Mouse (Mus musculus) E14TG2a.4 (cell line): ENCODE results near the gene Kcnab1.

Experiments used
- CTCF ChIP-seq: conservative IDR thresholded peaks from 2 replicates; pipeline ENCODE4 v1.5.1; 2014; ENCODE audit warnings: low read length
- NANOG ChIP-seq: IDR thresholded peaks from 2 replicates; pipeline ENCODE4 v1.6.1; 2014; ENCODE audit warnings: borderline replicate concordance, low read length, mixed read lengths
- POU5F1 ChIP-seq: IDR thresholded peaks from 2 replicates; pipeline ENCODE4 v1.6.1; 2014; ENCODE audit warnings: low read length, borderline replicate concordance

- no peak for TF ChIP-seq POU5F1
- TF ChIP-seq CTCF = no peak
- no peak for TF ChIP-seq NANOG
Measured at GRCm38 (mm10) chr3:65353263-65354037, 244.3 kb downstream of the Kcnab1 start.
